Mouse (Mus musculus) heart, embryonic 14.5 days (tissue): ENCODE results near the gene Cks1b. TPM values are rescaled to one million over a fixed set of nuclear protein-coding genes. Genes with fewer than 3 reads are reported as not detected.

Experiments
- ATAC-seq: fragments of 200-750 bp; cut with Nextera tagmentation; 2 replicates; pipeline ENCODE4 v1.8.0; 2017; ENCODE audit warnings: low read depth, moderate TSS enrichment; ENCODE audit not compliant: insufficient number of reproducible peaks, insufficient read depth, low FRiP score
- H3K27ac ChIP-seq, 2 experiments: fragments of 200-500 bp in 1 of 2; fragments of 300-500 bp in 1 of 2; sonication (generic) in 1 of 2; replicated peaks in 1 of 2; 2 replicates each; pipeline ENCODE4 v1.5.1; 2012 to 2014; ENCODE audit warnings: low read depth in 2 of 2, low read length in 2 of 2, control low read depth in 1 of 2, mild to moderate bottlenecking in 1 of 2, mixed read lengths in 1 of 2; ENCODE audit not compliant: control insufficient read depth in 1 of 2, insufficient read depth in 1 of 2
- H3K27me3 ChIP-seq: fragments of 300-500 bp; sonication (generic); 2 replicates; pipeline ENCODE4 v1.6.1; 2014; ENCODE audit warnings: mild to moderate bottlenecking, low read length, control low read depth; ENCODE audit not compliant: control insufficient read depth, insufficient read depth
- H3K36me3 ChIP-seq: fragments of 300-500 bp; sonication (generic); 2 replicates; pipeline ENCODE4 v1.6.1; 2014; ENCODE audit warnings: mild to moderate bottlenecking, control low read depth, low read length, mixed read lengths; ENCODE audit not compliant: control insufficient read depth, insufficient read depth
- H3K4me1 ChIP-seq, 2 experiments: fragments of 200-500 bp in 1 of 2; fragments of 300-500 bp in 1 of 2; sonication (generic) in 1 of 2; 2 replicates each; pipeline ENCODE4 v1.6.1; 2012 to 2014; ENCODE audit warnings: low read length in 2 of 2, control low read depth in 1 of 2, mixed read lengths in 1 of 2; ENCODE audit not compliant: control insufficient read depth in 2 of 2, insufficient read depth in 2 of 2
- H3K4me2 ChIP-seq: fragments of 300-500 bp; sonication (generic); 2 replicates; pipeline ENCODE4 v1.6.1; 2014; ENCODE audit warnings: mild to moderate bottlenecking, low read length
- H3K4me3 ChIP-seq, 2 experiments: fragments of 200-500 bp in 1 of 2; fragments of 300-500 bp in 1 of 2; sonication (generic) in 1 of 2; 2 replicates each; pipeline ENCODE4 v1.5.1; 2012 to 2014; ENCODE audit warnings: low read length in 2 of 2, mild to moderate bottlenecking in 2 of 2, control low read depth in 1 of 2, low read depth in 1 of 2, moderate library complexity in 1 of 2; ENCODE audit not compliant: control insufficient read depth in 1 of 2, insufficient read depth in 1 of 2
- H3K9ac ChIP-seq: fragments of 300-500 bp; sonication (generic); 2 replicates; pipeline ENCODE4 v1.6.1; 2014; ENCODE audit warnings: mild to moderate bottlenecking, low read length
- H3K9me3 ChIP-seq: fragments of 300-500 bp; sonication (generic); 2 replicates; pipeline ENCODE4 v1.6.1; 2016; ENCODE audit warnings: low read length, control low read depth; ENCODE audit not compliant: control insufficient read depth
- WGBS: fragments of 180-500 bp; shearing (Covaris S2); extraction: QIAGEN DNeasy Blood & Tissue Kit; methylation state at CpG from one replicate; pipeline ENCODE4 v1.1.7; 2014; 5-methylcytosine and 5-hydroxymethylcytosine counted together
- polyA plus RNA-seq: library from polyadenylated mRNA; unstranded; fragments of >200 nt; fragmentation: Nextera tagmentation; extraction: Ambion mirVana; gene quantifications from 2 replicates; pipeline ENCODE4 v1.2.1, GENCODE M21; 2014

Cks1b gene
- polyA plus RNA-seq, 1 experiment from 2014 or later: 368 TPM

GRCm38 (mm10) chr3:89422556-89423205 lies 4.5 kb upstream of the Cks1b start:
- Histone ChIP-seq H3K27ac (peak overlapping the region in 1 of 2 experiments; percentile 99; a peak in 2 of 4 replicates), H3K36me3 (peaks cover 44% of the 10 kb centered on the region), H3K4me1 (peaks cover 14 to 29% of the 10 kb centered on the region in 2 experiments), H3K4me2 (peak overlapping the region; percentile 87), H3K4me3 (peak overlapping the region; percentile 12 to 75; a peak in 3 of 4 replicates), H3K9me3 (no peaks in the 10 kb centered on the region), H3K9ac (peak overlapping the region; percentile 77), H3K27me3 (no peaks in the 10 kb centered on the region)
- 64% methylated on average over 6 of the region's 6 CpGs for WGBS
- no peak for ATAC-seq

GRCm38 (mm10) chr3:89421810-89422473 lies 3.8 kb upstream of the Cks1b start:
- Histone ChIP-seq H3K27ac (peak overlapping the region; percentile 64 to 99), H3K9ac (peak overlapping the region; percentile 77), H3K4me2 (peak overlapping the region; percentile 87), H3K9me3 (no peaks in the 10 kb centered on the region), H3K27me3 (no peaks in the 10 kb centered on the region), H3K4me1 (peaks cover 14 to 35% of the 10 kb centered on the region in 2 experiments), H3K36me3 (peaks cover 37% of the 10 kb centered on the region), H3K4me3 (peak overlapping the region; percentile 56 to 75)
- 6% methylated on average over 22 of the region's 22 CpGs for WGBS
- no peak for ATAC-seq

- H3K27me3 ChIP-seq: no peaks in the 10 kb centered on the region
- peak; percentile 78 for ATAC-seq
- H3K4me1 ChIP-seq: peaks cover 14 to 41% of the 10 kb centered on the region in 2 experiments
- WGBS: 2% methylated on average over 11 of the region's 11 CpGs
- H3K27ac ChIP-seq: peak overlapping the region; percentile 82 to 99
- peak overlapping the region; percentile 77 for H3K9ac ChIP-seq
- peak overlapping the region; percentile 87 for H3K4me2 ChIP-seq
- H3K4me3 ChIP-seq: peak overlapping the region; percentile 56 to 75
- H3K9me3 ChIP-seq: no peaks in the 10 kb centered on the region
- peaks cover 36% of the 10 kb centered on the region for H3K36me3 ChIP-seq
Observed at GRCm38 (mm10) chr3:89421002-89421774, 3.0 kb upstream of the Cks1b start.

GRCm38 (mm10) chr3:89420421-89420820 lies 2.2 kb upstream of the Cks1b start:
- Histone ChIP-seq H3K4me3 (peak overlapping the region in 1 of 2 experiments; percentile 75; a peak in 2 of 4 replicates), H3K4me1 (peaks cover 14 to 41% of the 10 kb centered on the region in 2 experiments), H3K9ac (peak overlapping the region; percentile 44), H3K9me3 (no peaks in the 10 kb centered on the region), H3K27ac (peak overlapping the region; percentile 82 to 99), H3K4me2 (peak overlapping the region; percentile 87), H3K36me3 (peaks cover 36% of the 10 kb centered on the region), H3K27me3 (no peaks in the 10 kb centered on the region)
- 40% methylated on average over 2 of the region's 2 CpGs for WGBS
- no peak for ATAC-seq

GRCm38 (mm10) chr3:89419981-89420380 lies 1.8 kb upstream of the Cks1b start:
- H3K36me3 ChIP-seq: peaks cover 36% of the 10 kb centered on the region
- peak overlapping the region; percentile 87 for H3K4me2 ChIP-seq
- peaks cover 14 to 41% of the 10 kb centered on the region in 2 experiments for H3K4me1 ChIP-seq
- H3K9ac ChIP-seq: peak overlapping the region; percentile 84
- H3K4me3 ChIP-seq: peak overlapping the region; percentile 59 to 75
- no peak for ATAC-seq
- H3K27me3 ChIP-seq: no peaks in the 10 kb centered on the region
- WGBS: 8% methylated on average over 3 of the region's 3 CpGs
- no peaks in the 10 kb centered on the region for H3K9me3 ChIP-seq
- peak overlapping the region; percentile 91 to 99 for H3K27ac ChIP-seq

GRCm38 (mm10) chr3:89419571-89419970 lies 1.4 kb upstream of the Cks1b start:
- ATAC-seq: no peak
- peak overlapping the region; percentile 91 to 99 for H3K27ac ChIP-seq
- WGBS: 0% methylated on average over 9 of the region's 9 CpGs
- H3K9me3 ChIP-seq: no peaks in the 10 kb centered on the region
- peak overlapping the region; percentile 59 to 75 for H3K4me3 ChIP-seq
- H3K27me3 ChIP-seq: no peaks in the 10 kb centered on the region
- peak overlapping the region; percentile 84 for H3K9ac ChIP-seq
- H3K4me1 ChIP-seq: peaks cover 14 to 41% of the 10 kb centered on the region in 2 experiments
- H3K36me3 ChIP-seq: peaks cover 36% of the 10 kb centered on the region
- peak overlapping the region; percentile 87 for H3K4me2 ChIP-seq

- peak overlapping the region; percentile 84 for H3K9ac ChIP-seq
- WGBS: 0% methylated on average over 16 of the region's 16 CpGs
- H3K27me3 ChIP-seq: no peaks in the 10 kb centered on the region
- H3K4me2 ChIP-seq: peak overlapping the region; percentile 87
- H3K4me1 ChIP-seq: peaks cover 14 to 41% of the 10 kb centered on the region in 2 experiments
- ATAC-seq: no peak
- peaks cover 36% of the 10 kb centered on the region for H3K36me3 ChIP-seq
- peak overlapping the region; percentile 59 to 75 for H3K4me3 ChIP-seq
- H3K9me3 ChIP-seq: no peaks in the 10 kb centered on the region
- H3K27ac ChIP-seq: peak overlapping the region; percentile 91 to 99
Observed at GRCm38 (mm10) chr3:89418861-89419250, 673 bp upstream of the Cks1b start.
